Mouse (Mus musculus): ENCODE data around the gene Srsf3. TPM values are rescaled to one million over a fixed set of nuclear protein-coding genes. Genes with fewer than 3 reads are reported as not detected.
"Not testable (repeated sequence)": the region's sequence is repeated elsewhere in the genome, so short reads cannot be mapped to it uniquely, and the experiment has no call there.

Srsf3 gene
- polyA plus RNA-seq (2012; rRNA removed), result 330 and 391 TPM in 2 replicates

- DNase-seq (ENCODE audit: low read depth), result peak; percentile 100
Observed at GRCm38 (mm10) chr17:29032274-29033069, at the start of gene Srsf3. Gene Srsf3, plus strand, starts transcription at chr17:29032628.

GRCm38 (mm10) chr17:28984724-28985420 is 47.6 kb upstream of the Srsf3 start:
- DNase-seq (ENCODE audit: low read depth), result no peak
- TF ChIP-seq POLR2A (IDR thresholded peaks at IDR 0.05; ENCODE audit: borderline replicate concordance, extremely low read depth, insufficient read depth, insufficient read length, poor library complexity, severe bottlenecking), result no peak
- TF ChIP-seq CTCF (IDR thresholded peaks at IDR 0.05; ENCODE audit: borderline replicate concordance, extremely low read depth, insufficient read depth, insufficient read length), result no peak

More at GRCm38 (mm10) chr17:29032274-29033069, at the start of gene Srsf3:
- TF ChIP-seq CTCF (IDR thresholded peaks at IDR 0.05; ENCODE audit: borderline replicate concordance, extremely low read depth, insufficient read depth, insufficient read length) (no peak), POLR2A (IDR thresholded peaks at IDR 0.05; ENCODE audit: borderline replicate concordance, extremely low read depth, insufficient read depth, insufficient read length, poor library complexity, severe bottlenecking) (peak; percentile 97)

DNA sequence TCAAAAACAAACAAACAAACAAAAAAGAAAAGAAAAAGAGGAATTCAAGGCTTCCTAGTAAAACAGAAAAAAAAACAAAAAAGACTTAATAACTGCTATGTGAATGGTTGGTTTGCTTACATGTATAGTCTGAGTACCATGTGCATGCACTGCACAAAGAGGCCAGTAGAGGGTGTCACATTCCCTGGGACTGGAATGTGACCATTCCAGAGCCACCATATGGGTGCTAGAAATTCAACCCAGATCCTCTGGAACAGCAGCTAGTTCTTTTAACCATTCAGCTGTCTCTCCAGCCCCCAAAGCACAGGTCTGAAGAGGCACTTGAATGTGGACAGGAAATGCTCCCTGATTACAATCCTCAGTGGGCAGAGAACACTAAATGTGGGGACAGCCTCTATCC is 45.6 kb upstream of the Srsf3 start:
- DNase-seq (ENCODE audit: low read depth), result no peak
- TF ChIP-seq POLR2A (IDR thresholded peaks at IDR 0.05; ENCODE audit: borderline replicate concordance, extremely low read depth, insufficient read depth, insufficient read length, poor library complexity, severe bottlenecking), result no peak
- TF ChIP-seq CTCF (IDR thresholded peaks at IDR 0.05; ENCODE audit: borderline replicate concordance, extremely low read depth, insufficient read depth, insufficient read length), result peak; percentile 48; the same call in 1 of the 2 replicates

GRCm38 (mm10) chr17:28987713-28988112 is 44.7 kb upstream of the Srsf3 start:
- TF ChIP-seq POLR2A (IDR thresholded peaks at IDR 0.05; ENCODE audit: borderline replicate concordance, extremely low read depth, insufficient read depth, insufficient read length, poor library complexity, severe bottlenecking) (no peak), CTCF (IDR thresholded peaks at IDR 0.05; ENCODE audit: borderline replicate concordance, extremely low read depth, insufficient read depth, insufficient read length) (peak; percentile 69; the same call in 1 of the 2 replicates)

DNA sequence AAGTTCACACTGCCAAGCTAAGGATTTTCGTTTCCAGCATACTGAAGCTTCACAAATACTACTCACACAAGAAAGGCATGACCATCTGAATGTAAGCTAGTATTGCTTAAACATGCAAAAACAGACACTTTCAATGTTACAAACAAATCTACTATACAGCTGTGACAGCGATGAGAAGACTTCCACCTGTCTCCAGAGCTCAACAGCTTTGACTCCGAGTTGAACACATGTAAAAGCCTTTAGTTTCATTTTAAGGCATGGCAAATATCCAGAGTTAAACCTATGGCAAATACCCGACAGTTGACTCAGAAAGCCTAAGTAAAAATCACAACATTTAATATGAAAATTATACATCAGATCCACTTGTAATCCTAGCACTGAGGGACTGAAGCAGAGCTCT is 44.1 kb upstream of the Srsf3 start:
- TF ChIP-seq CTCF (IDR thresholded peaks at IDR 0.05; ENCODE audit: borderline replicate concordance, extremely low read depth, insufficient read depth, insufficient read length), result no peak
- no peak for TF ChIP-seq POLR2A (IDR thresholded peaks at IDR 0.05; ENCODE audit: borderline replicate concordance, extremely low read depth, insufficient read depth, insufficient read length, poor library complexity, severe bottlenecking)
- no peak for DNase-seq (ENCODE audit: low read depth)

More at GRCm38 (mm10) chr17:28987713-28988112, 44.7 kb upstream of the Srsf3 start:
- peak; percentile 67 for DNase-seq (ENCODE audit: low read depth)

- no peak for DNase-seq (ENCODE audit: low read depth)
- TF ChIP-seq CTCF (IDR thresholded peaks at IDR 0.05; ENCODE audit: borderline replicate concordance, extremely low read depth, insufficient read depth, insufficient read length), result no peak
Observed at GRCm38 (mm10) chr17:28988996-28989395, 43.4 kb upstream of the Srsf3 start.

- TF ChIP-seq CTCF (IDR thresholded peaks at IDR 0.05; ENCODE audit: borderline replicate concordance, extremely low read depth, insufficient read depth, insufficient read length), result no peak
- TF ChIP-seq POLR2A (IDR thresholded peaks at IDR 0.05; ENCODE audit: borderline replicate concordance, extremely low read depth, insufficient read depth, insufficient read length, poor library complexity, severe bottlenecking), result no peak
- peak; percentile 18 for DNase-seq (ENCODE audit: low read depth)
Observed at GRCm38 (mm10) chr17:28990060-28990459, 42.4 kb upstream of the Srsf3 start.

DNA sequence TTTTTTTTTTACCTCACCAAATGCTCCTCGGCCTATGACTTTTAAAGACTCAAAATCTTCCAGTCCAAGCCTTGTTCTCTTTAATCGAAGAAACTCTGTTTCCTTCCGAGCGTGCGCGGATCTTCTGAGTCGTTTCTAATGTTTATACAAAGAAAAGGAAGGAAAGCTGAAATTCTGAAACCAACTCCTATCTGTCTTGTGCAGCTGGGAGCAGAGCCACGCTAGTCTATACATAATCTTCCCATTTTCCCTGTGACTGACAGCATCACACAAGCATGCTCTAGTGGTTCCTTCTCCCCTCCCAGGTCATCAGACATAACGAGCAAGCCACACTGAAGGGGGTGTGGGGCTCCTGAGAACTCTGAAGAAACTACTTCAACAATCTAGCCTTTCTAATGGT is 41.1 kb upstream of the Srsf3 start:
- peak; percentile 33 for DNase-seq (ENCODE audit: low read depth)

DNA sequence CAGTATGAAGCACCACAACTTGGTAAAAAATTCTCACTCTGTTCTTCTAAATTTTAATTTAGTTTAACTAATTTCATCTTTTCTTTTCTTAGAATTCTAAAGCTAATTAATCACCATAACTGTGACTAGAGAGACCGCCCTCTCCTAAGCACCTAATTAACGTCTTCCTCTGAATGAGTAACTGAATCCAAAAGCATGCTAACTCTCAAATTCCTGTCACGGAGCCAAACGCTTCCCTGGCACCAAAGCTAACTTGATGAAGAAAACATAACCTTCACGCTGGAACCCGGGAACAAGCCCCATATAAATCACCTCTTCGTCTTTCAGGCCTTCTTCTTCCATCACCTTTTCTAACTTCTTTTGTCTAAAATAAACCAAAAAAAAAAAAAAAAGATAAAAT is 40.3 kb upstream of the Srsf3 start:
- peak; percentile 91 for DNase-seq (ENCODE audit: low read depth)
- TF ChIP-seq CTCF (IDR thresholded peaks at IDR 0.05; ENCODE audit: borderline replicate concordance, extremely low read depth, insufficient read depth, insufficient read length), result no peak
- no peak for TF ChIP-seq POLR2A (IDR thresholded peaks at IDR 0.05; ENCODE audit: borderline replicate concordance, extremely low read depth, insufficient read depth, insufficient read length, poor library complexity, severe bottlenecking)

More for the DNA sequence above, 41.1 kb upstream of the Srsf3 start:
- TF ChIP-seq POLR2A (IDR thresholded peaks at IDR 0.05; ENCODE audit: borderline replicate concordance, extremely low read depth, insufficient read depth, insufficient read length, poor library complexity, severe bottlenecking) (no peak), CTCF (IDR thresholded peaks at IDR 0.05; ENCODE audit: borderline replicate concordance, extremely low read depth, insufficient read depth, insufficient read length) (no peak)

- not testable (repeated sequence) for DNase-seq (ENCODE audit: low read depth)
Observed at GRCm38 (mm10) chr17:28993004-28993403, 39.4 kb upstream of the Srsf3 start.

- no peak for DNase-seq (ENCODE audit: low read depth)
- TF ChIP-seq CTCF (IDR thresholded peaks at IDR 0.05; ENCODE audit: borderline replicate concordance, extremely low read depth, insufficient read depth, insufficient read length) (no peak), POLR2A (IDR thresholded peaks at IDR 0.05; ENCODE audit: borderline replicate concordance, extremely low read depth, insufficient read depth, insufficient read length, poor library complexity, severe bottlenecking) (no peak)
Observed at GRCm38 (mm10) chr17:28994615-28995014, 37.8 kb upstream of the Srsf3 start.

DNA sequence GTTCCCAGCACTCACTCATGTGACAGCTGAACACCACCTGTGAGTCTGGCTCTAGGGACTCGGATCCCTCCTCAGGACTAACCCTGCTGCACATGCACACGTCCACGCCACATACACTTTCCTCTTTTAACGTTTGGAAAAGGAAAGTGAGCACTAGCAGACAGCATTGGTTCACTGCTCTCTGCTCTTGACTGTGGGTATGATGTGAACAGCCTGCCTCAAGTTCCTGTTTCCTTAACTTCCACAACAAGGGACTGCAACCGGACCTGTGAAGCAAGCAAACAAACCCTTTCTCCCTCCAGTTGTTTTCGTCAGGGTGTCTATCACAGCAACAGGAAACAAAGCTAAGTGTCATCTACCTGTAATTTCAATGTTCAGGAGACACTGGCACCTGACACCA is 32.0 kb upstream of the Srsf3 start:
- TF ChIP-seq POLR2A (IDR thresholded peaks at IDR 0.05; ENCODE audit: borderline replicate concordance, extremely low read depth, insufficient read depth, insufficient read length, poor library complexity, severe bottlenecking) (no peak), CTCF (IDR thresholded peaks at IDR 0.05; ENCODE audit: borderline replicate concordance, extremely low read depth, insufficient read depth, insufficient read length) (no peak)

More for the DNA sequence above, 32.0 kb upstream of the Srsf3 start:
- DNase-seq (ENCODE audit: low read depth), result no peak

All from brain, embryonic 14.5 days (tissue).